Mouse (Mus musculus) left cerebral cortex, adult 9 months (tissue): ENCODE results near the gene Mif4gd.
"Not testable (repeated sequence)": the region's sequence is repeated elsewhere in the genome, so short reads cannot be mapped to it uniquely, and the experiment has no call there.

Experiments
- DNase-seq, 2 experiments: peaks; one replicate each; pipeline ENCODE4 v3.0.0; 2022; ENCODE audit warnings: low spot score in 2 of 2

Mif4gd gene

DNA sequence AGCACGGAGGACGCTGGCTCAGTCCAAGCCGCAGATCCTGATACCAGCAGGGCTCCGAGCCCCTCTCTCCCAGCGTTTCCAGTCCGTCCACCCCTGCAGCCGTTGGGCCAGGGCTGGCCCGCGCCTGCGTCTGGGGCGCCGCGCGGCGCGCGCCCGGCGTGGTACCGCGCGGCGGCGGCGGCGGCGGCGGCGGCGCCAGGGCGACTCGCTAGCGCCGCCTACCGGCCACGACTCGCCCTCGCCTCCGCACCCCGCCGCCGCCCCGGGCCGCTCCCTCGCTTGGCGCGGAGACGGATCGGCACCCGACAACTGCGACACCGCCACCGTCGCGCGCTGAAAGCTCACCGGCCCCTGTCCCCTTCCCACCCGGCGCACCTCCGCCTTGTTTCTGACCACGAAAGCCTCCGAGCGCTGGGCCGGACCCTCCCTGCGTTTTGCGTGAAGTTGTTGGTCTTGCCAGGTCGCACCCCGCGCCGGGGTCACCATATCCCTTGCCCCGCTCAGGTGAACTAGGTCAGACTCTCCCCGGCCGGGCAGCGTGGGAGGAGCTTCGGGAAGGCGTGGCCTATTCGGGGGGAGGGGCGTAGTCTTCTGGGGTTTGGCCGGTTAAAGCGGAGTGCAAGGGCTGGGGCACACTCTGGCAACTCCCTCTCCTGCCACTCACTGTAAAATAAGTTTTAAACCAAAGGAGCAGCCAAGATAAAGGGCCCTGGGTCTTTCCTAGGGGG, at the start of gene Mif4gd:
Gene Mif4gd, minus strand, starts transcription at position 560 of the 728 bp plus-strand sequence.
- peak; percentile 59 to 78 for DNase-seq

DNA sequence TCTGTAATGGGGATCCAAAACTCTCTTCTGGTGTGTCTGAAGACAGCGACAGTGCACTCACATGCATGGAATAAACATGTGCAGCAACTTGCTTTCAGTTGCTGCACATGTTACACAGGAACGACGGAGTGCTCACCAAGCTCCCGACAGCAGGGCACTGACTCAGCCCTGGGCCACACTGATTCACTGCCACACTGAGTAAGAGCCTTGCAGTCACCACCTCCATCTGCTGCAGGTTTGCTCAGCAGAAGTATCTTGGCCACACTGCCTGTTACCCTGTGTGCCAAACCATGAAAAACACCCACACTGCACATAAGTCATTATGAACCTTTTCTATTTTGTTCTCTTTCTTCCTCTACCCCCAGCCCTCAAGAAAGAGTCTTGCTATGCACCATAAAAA, 47.6 kb upstream of the Mif4gd start:
- peak in 1 of 2 experiments; percentile 62 for DNase-seq

DNA sequence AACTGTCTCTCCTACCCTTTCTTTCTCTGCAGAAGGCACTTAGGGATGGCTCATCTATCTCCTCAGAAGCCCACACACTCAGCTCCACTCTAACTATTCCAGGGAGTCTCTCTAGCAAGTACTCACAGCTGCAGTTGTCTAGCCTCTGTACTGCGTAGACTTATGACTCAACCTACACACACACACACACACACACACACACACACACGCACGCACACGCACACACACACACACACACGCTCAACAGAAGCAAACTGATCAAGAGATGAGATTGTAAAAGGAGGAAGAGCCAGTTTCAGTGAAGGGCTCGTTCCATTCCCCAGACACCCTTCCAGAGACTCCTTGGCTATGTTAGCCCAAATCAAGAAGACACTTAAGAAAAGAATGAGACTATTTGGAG, 45.8 kb upstream of the Mif4gd start:
- peak; percentile 38 to 53 for DNase-seq

DNA sequence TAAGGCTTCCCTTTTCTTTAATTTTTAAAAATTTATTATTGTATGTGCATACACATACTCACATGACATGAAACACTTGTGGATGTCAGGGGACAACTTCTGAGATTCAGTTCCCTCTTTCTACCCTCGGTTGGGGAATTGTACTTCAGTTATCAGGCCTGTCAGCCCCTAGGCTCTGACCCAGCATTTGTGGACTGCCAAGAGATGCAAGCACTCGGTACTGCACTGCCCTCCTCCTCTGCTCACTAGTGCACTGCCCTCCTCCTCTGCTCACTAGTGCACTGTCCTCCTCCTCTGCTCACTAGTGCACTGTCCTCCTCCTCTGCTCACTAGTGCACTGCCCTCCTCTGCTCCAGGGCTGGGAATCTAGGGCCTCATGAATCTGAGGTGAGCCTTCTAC, 41.4 kb upstream of the Mif4gd start:
- no peak for DNase-seq

DNA sequence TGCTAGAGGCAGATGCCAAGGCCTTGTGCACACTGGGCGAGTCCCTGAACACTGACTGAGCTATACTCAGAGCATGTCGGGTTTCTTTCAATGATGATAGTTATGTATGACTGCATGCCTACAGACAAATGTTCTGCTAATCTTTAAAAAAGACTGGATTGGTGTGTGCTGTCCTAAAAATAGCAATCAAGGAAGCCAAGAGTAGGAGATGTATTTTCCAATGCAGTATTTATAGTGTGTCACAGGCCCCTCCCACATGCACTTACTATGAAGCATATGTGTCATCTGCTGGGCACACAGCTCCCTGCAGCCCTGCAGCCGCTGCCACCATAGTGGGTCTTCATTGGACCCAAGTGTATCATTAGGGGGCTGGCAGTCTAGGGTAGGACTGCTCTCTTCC, 40.4 kb upstream of the Mif4gd start:
- DNase-seq: peak in 1 of 2 experiments; percentile 53

DNA sequence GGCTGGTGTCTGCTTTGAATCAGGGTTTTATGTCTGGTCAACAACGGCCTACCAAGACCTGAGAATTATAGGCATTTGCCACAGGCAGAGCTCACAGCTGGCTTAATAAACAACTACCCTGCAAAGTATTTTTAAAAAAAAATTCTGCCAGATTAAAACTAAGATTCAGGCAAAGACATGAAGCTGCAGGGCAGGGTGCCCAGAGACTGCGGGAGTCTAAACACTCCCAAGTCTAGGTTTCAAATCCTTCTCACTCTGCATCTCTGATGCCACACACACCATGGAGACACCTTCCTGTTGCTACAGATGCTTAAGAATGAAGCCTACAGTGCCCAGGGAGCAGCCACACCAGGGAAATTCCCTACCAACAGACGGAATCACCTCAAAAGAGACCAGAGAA, 38.9 kb upstream of the Mif4gd start:
- no peak for DNase-seq

DNA sequence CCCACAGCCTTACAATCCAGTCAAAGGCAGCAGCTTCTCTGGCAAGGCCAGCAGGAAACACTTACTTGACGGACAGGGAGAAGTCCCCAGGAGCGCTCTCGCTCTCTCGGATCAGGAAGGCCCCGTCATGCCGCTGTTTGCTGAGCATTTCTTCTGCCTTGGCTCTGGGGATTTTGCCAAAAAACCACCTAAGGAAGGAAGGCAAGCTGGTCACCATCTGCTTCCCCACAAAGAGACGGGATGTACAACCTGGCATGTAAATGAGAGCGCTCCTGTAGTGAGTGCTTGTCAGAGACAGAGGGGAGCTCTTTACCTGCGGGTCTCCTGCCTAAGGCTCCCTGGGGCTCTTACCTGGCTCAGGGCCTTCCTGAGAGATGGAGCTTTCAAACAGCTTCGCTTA, 36.9 kb upstream of the Mif4gd start:
- peak in 1 of 2 experiments; percentile 72 for DNase-seq

DNA sequence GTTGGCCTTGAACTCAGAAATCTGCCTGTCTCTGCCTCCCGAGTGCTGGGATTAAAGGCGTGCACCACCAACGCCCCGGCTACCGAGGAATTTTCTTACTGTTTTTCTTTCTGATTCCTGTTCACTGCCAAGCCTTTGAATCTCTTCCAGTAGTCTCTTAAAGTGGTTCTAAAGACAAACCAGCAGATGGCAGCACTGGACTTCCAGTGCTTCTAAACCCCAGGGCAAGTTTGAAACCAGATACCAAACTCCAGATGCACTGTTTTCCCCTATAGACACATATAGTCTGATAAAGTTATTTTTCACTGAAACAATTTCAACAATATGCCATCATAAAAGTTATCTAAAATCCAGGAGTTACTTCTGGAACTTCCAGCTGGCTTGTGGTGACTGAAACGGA, 34.7 kb upstream of the Mif4gd start:
- DNase-seq: peak in 1 of 2 experiments; percentile 65

DNA sequence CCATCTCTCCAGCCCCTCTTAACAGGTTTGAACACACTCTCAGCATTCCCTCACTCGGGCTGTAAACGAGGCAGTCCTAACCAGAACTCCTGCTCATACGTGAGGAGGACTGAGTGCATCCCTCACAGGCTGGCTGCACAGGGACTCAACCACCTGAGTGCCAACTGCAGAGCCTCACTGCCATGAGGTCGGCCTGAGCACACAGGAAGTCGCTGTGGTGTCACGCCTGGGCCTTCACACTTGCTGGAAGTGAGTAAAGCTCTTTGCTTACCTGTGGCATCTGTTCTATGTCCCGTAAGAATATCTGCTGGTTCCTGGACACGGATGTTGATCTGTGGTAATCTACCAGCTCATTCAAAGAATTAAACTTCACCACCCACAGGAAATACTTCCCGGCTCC, 33.7 kb upstream of the Mif4gd start:
- no peak for DNase-seq

DNA sequence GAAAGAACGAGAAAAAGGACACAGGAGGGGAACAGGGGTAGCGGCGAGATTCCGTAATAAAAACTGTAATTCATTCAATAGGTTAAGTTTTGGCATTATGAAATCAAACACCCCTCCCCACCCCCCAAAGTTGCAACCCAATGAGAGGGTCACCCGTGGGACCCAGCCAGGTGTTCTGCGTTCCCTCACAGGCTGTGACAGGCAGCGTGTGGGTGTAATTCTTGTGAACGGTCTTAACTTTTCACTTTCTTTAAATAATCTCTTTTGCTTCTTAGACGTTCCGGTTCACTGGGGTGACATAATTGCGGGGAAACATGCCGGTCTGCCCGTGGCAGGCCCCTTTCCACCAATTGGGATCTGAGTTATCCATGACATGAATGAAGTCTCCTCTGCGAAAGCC, 32.7 kb upstream of the Mif4gd start:
- not testable (repeated sequence) for DNase-seq

DNA sequence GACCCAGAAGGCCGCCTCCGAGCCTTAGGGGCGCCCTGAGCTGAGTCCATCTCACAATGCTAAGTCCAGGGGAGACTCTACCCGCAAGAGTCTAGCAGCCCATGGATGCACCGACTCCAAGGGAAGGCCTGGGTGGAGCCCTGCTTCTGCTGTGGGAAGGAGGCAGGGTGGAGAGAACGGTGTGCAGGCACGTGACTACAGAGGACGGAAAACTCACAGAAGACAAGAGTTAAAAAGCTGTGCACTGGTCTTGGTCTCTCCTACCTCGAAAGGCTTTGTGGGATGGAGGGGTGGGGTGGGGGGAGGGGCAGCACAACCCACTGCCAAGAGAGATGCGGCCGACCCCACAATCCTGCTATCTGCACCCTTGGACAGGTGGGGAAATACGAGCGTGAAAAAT, 31.5 kb upstream of the Mif4gd start:
- DNase-seq: no peak

DNA sequence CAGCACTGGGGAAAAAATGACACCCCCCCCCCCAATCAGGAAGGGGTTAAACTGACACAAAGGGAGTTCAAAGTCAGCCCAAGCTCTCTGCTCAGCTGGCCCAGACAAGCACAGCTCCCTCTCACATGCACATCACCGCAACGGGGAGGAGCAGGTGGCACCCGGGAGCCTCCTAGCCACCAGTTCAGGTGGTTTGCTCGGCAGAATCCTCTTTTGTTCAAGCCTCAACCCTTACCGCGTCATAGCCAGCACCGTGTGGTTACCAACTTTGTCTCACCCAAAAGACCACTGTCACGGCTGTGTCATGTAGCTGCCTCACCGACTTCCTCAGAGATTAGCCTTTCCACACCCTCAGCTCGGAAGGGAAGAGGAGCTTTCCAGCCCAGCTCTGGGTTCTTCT, 30.5 kb upstream of the Mif4gd start:
- DNase-seq: no peak

DNA sequence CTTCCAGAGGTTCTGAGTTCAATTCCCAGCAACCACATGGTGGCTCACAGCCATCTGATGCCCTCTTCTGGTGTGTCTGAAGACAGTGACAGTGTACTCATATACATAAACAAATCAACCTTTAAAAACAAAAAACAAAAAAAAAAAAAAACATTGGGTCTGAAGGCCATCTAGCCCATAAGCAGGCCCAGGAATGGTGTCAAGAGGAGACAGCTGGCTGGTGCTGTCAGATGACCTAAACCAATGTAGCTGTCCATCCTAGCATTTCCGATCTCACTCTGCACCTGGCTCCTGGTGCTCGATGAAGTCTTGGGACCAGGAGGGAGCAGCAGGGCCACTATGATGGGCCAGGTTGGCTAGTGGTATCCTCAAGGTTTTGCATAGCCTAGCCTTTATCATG, 29.9 kb upstream of the Mif4gd start:
- no peak for DNase-seq

DNA sequence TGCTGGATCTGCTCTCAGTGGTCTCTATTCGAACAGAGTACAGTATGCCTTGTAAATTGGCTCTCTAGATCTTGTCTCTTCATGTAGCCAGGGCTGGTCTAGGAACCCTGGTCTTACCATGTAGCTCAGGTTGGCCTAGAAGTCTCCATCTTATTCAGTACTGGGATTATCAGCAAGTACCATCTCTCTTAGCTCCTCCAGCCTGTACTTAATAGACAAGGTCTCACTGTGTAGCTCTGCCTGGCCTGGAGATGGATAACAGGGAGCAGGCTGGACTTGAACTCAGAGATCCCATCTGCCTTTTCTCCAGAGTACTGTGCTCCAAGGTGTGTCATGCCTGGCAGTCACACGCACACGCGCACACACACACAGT, 28.9 kb upstream of the Mif4gd start:
- no peak for DNase-seq

DNA sequence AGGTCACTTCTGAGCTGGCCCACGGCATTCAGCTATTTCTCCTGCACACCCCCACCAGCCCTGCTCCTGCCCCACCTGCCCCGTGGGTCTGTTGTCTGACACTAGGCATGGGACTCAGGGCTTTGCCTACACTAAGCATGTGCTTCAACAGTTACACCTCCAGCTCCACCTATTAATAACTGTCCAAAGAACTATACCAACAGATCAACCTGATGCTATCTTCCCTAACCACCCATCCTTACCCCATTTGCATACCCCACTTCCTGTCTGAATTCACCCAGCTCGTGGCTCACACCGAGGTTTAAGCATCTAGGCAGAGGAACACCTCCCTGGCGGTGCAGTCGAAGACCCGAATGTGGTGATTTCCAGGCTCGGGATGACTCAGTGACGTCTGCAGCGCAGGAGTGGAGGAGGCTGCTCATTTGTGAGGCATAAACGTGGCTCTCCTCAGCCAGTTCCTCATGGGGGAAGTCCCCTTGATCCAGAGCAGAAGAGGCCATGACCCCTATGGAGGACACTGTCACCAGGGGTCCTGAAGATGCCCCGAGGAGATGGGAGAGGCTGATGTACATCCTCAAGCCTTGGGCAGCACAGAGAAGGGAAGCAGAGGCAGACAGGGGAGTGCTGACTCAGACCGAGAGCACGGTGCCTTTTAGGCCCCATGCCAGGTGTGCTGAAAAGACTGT, 28.4 kb upstream of the Mif4gd start:
- DNase-seq: peak in 1 of 2 experiments; percentile 34

DNA sequence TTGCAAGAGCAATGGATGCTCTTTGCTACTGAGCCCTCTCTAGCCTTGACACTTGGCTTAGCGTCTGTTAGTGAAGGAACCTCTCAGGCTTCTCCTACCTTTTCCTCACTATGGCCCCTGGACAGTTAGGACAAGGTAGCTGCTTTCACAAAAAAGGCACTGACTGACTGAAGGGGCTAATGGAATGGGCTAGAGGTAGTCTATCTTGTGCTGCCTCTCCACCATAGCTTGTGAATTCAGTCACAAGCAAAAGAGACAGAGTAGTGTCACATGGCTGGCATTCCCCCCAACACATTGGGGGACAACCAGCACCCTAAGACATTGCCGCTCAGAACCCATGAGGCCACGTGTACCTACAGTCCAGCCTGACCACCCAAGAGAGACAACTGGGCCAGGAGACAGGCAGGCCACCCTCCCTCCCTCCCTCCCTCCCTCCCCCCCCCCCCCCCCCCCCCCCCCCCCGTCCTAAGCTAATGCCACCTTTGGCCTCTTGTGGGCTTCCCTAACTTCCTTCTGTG, 27.6 kb upstream of the Mif4gd start:
- DNase-seq: no peak

DNA sequence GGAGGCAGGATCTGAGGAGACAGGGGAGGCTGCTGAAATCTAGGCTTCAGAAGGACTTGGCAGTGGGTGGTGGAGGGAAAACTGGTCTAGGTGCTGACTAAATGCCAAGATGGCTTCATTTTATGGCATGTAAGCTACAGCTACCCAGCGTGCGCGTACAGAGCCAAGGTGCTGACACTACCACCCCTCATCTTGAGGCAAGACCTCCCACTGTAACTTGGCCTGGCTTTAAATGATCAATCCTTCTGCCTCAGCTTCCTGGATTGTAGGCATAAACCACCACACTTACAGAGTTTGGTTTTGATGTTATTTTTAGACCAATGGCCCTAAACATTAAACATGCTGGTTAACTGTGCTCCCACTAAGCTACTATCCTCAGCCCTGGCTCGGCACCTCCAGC, 26.8 kb upstream of the Mif4gd start:
- no peak for DNase-seq

DNA sequence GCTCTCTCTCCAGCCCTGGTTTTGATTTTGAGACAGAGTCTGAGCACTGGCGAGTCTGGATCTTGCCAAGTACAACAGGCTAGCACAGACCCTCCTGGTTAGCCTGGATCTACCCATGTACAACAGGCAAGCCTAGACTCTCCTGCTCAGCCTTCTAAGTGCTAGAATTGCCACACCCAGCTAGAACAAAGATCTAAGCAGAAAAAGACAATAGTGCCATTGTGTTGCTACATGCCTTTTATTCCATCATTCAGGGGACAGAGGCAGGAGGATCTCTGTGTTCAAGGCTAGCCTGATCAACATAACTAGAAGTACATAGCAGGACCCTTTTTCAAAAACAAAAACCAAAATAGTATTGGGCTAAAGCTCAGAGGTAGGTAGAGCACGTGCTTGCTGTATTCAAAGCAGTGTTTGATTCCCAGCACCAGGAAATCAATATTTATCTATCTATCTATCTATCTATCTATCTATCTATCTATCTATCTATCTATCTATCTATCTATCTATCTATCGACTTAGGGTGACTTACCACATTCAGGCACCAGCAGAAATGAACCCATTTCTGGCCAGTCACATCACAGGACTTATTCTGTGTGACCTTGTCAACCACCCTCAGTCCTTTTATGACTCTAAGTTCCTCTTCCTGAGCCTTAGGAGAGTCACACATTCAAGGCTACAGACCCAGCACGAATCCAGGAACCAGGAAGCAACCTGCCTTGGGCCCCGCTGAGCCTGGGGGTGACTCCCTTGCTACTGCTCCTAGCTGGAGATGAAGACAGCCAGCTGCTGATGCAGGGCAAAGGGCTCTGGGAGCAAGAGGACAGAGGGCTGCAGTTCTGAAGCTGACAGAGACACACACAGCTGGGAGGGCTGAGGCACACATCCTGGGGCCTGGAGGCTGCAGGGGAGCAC, 26.0 kb upstream of the Mif4gd start:
- no peak for DNase-seq

DNA sequence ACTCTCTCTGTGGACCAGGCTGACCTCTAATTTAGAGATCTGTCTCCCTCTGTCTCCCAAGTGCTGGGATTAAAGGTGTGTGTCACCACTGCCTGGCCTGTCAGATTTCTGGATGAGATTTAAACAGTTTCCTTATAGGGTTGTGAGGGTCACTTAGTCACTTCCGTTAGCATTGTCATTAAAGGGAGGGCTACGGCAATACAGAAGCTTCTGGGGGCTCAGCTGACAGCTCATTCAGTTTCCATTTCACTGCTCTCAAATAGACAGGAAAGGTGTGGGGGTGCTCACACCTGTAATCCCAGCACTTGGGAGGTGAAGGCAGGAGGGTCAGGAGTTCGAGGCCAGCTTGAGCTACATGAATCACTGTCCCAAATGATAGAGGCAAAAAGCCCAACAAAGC, 24.2 kb upstream of the Mif4gd start:
- no peak for DNase-seq

DNA sequence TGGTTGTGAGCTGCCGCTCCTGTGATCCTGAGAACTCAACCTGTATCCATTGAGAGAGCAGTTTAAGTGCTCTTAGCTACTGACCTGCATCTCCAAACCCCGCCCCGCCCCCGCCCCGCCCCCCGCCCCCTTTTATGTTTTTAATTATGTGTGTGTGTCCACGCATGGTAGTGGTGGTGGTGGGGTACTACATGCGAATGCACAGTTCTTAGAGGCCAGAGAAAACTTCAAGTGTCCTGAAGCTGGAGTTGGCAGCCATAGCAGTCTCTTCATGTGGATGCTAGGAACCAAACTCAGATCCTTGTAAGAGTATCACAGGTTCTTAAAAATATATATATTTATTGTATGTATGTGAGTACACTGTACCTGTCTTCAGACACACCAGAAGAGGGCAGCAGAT, 22.7 kb upstream of the Mif4gd start:
- no peak for DNase-seq

DNA sequence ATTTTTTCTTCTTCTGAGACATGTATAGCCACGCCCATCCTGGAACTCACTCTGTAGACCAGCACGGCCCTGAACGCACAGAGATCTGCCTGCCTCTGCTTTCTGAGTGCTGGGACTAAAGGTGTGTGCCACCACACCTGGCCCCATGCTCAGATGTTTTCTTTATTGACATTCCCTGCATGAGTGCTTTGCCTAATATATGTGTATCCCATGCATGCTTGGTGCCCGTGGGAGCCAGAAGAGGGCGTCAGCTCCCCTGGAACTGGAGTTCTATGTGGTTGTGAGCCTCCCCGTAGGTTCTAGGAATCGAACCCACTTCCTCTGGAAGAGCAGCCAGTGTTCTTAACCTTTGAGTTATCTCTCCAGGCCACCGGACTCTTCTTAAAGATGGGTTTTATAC, 22.3 kb upstream of the Mif4gd start:
- DNase-seq: no peak

DNA sequence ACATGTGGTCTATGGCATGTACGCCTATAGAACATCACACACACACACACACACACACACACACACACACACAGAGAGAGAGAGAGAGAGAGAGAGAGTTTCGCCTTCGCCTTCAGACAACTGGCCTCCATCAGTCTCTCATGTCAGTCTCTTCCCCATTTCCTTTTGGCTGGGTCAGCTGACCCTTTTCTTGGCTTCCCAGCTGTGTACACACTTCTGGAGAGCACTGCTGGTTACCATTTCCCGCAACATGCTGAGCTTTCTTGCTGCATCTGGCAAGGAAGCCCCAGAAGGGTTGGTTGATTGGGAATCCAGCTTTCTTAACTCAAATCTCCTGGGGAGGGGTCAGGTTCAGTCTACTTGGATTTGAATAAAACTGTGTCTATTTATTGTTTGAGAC, 21.3 kb upstream of the Mif4gd start:
- DNase-seq: no peak
